12 mouse cellular contexts compared by ENCODE assay signal in genomic region chr7:97392079-97392445, GRCm38 (mm10). TPM values are rescaled to one million over a fixed set of nuclear protein-coding genes. Genes with fewer than 3 reads are reported as not detected.
DNase-seq lines count a peak whose midpoint lies in the region; ATAC-seq lines count a peak whose summit lies in the region.
"Had no signal": no experiment of that assay in that cellular context is flagged by ENCODE, and none has a peak within 500 bp of the region (broad histone marks: within the 10 kb centered on the region; RNA-seq: fewer than 3 reads in every experiment).

No protein-coding gene starts in this region.

- no peaks in the 10 kb centered on the region for H3K27me3 ChIP-seq in forebrain, embryonic 12.5 days
- no peaks in the 10 kb centered on the region for H3K27me3 ChIP-seq in forebrain, embryonic 10.5 days (ENCODE audit: poor library complexity, severe bottlenecking)
- no peaks in the 10 kb centered on the region for H3K27me3 ChIP-seq in kidney, embryonic 16.5 days (ENCODE audit: insufficient read depth, low read length)
- no peaks in the 10 kb centered on the region for H3K27me3 ChIP-seq in neural tube, embryonic 12.5 days (replicated peaks)
- H3K27me3 ChIP-seq: limb, embryonic 15.5 days had no signal

- no peak overlapping the region for H3K4me2 ChIP-seq in forebrain, embryonic 12.5 days
- H3K4me2 ChIP-seq in kidney, embryonic 16.5 days (replicated peaks; ENCODE audit: low read depth, low read length) = no peak overlapping the region
- no peak overlapping the region for H3K4me2 ChIP-seq in neural tube, embryonic 12.5 days (replicated peaks)
- H3K4me2 ChIP-seq: limb, embryonic 15.5 days had no signal

- peaks cover 47% of the 10 kb centered on the region for H3K36me3 ChIP-seq in forebrain, embryonic 12.5 days (replicated peaks)
- H3K36me3 ChIP-seq in forebrain, embryonic 10.5 days (replicated peaks) = peaks cover 70% of the 10 kb centered on the region
- peaks cover 46% of the 10 kb centered on the region for H3K36me3 ChIP-seq in kidney, embryonic 16.5 days (ENCODE audit: insufficient read depth, low read length)
- peaks cover 36% of the 10 kb centered on the region; the same call in 1 of the 2 replicates for H3K36me3 ChIP-seq in neural tube, embryonic 12.5 days

- peak; percentile 6; the same call in 1 of the 2 replicates for ATAC-seq in forebrain, embryonic 12.5 days (ENCODE audit: low FRiP score)
- no peak for ATAC-seq in kidney, embryonic 16.5 days (ENCODE audit: low FRiP score, low TSS enrichment)
- ATAC-seq in neural tube, embryonic 12.5 days (ENCODE audit: low FRiP score, low read depth) = peak; percentile 71

- WGBS in forebrain, embryonic 12.5 days = 86% methylated on average over 6 of the region's 6 CpGs
- WGBS in forebrain, embryonic 10.5 days = 96% methylated on average over 6 of the region's 6 CpGs
- 87% methylated on average over 6 of the region's 6 CpGs for WGBS in kidney, embryonic 16.5 days
- WGBS in neural tube, embryonic 12.5 days = 74% methylated on average over 6 of the region's 6 CpGs

- H3K4me1 ChIP-seq in forebrain, embryonic 12.5 days = no peaks in the 10 kb centered on the region
- H3K4me1 ChIP-seq in forebrain, embryonic 10.5 days = no peaks in the 10 kb centered on the region
- H3K4me1 ChIP-seq in kidney, embryonic 16.5 days (ENCODE audit: insufficient read depth, low read length) = no peaks in the 10 kb centered on the region
- H3K4me1 ChIP-seq in neural tube, embryonic 12.5 days = no peaks in the 10 kb centered on the region
- H3K4me1 ChIP-seq: limb, embryonic 15.5 days had no signal

- H3K9me3 ChIP-seq in forebrain, embryonic 12.5 days = no peaks in the 10 kb centered on the region
- no peaks in the 10 kb centered on the region for H3K9me3 ChIP-seq in forebrain, embryonic 10.5 days
- H3K9me3 ChIP-seq in kidney, embryonic 16.5 days (ENCODE audit: low read length) = no peaks in the 10 kb centered on the region
- H3K9me3 ChIP-seq in neural tube, embryonic 12.5 days = no peaks in the 10 kb centered on the region
- H3K9me3 ChIP-seq: limb, embryonic 15.5 days had no signal

- no peak overlapping the region for H3K4me3 ChIP-seq in forebrain, embryonic 12.5 days (replicated peaks)
- H3K4me3 ChIP-seq in forebrain, embryonic 10.5 days = no peak overlapping the region
- no peak overlapping the region for H3K4me3 ChIP-seq in kidney, embryonic 16.5 days (ENCODE audit: low read length)
- no peak overlapping the region for H3K4me3 ChIP-seq in neural tube, embryonic 12.5 days
- H3K4me3 ChIP-seq: limb, embryonic 15.5 days had no signal

- DNase-seq in forebrain, embryonic 10.5 days (ENCODE audit: extremely low spot score, low spot score) = no peak
- peak; percentile 55 for DNase-seq in kidney, adult 9 months
- DNase-seq in neural tube, embryonic 10.5 days (ENCODE audit: extremely low spot score, low spot score) = no peak
- no peak for DNase-seq in frontal cortex, postnatal 36 days (ENCODE audit: low spot score in 2 of 2)
- DNase-seq in liver = no peak
- DNase-seq: adrenal gland, postnatal 36 days; gastrocnemius, postnatal 10 days; right cerebral cortex, postnatal 4 days had no signal

- H3K9ac ChIP-seq in forebrain, embryonic 12.5 days = no peak overlapping the region
- H3K9ac ChIP-seq in kidney, embryonic 16.5 days (replicated peaks; ENCODE audit: low read length) = no peak overlapping the region
- H3K9ac ChIP-seq in neural tube, embryonic 12.5 days = no peak overlapping the region
- H3K9ac ChIP-seq: limb, embryonic 15.5 days had no signal

- H3K27ac ChIP-seq in forebrain, embryonic 12.5 days = peak overlapping the region; percentile 61; the same call in 1 of the 2 replicates
- no peak overlapping the region for H3K27ac ChIP-seq in forebrain, embryonic 10.5 days
- no peak overlapping the region for H3K27ac ChIP-seq in kidney, embryonic 16.5 days (ENCODE audit: low read length)
- no peak overlapping the region for H3K27ac ChIP-seq in neural tube, embryonic 12.5 days
- H3K27ac ChIP-seq: limb, embryonic 15.5 days had no signal

RNA-seq across cellular contexts. Expression of gene Ndufc2, which starts 7.7 kb away (rescaled TPM):
- polyA plus RNA-seq in forebrain, embryonic 12.5 days (2016; fragmentation: Nextera tagmentation; extraction: Ambion mirVana) = 392 and 393 TPM in 2 replicates
- polyA plus RNA-seq in forebrain, embryonic 10.5 days (2016; fragmentation: Nextera tagmentation; extraction: Ambion mirVana) = 320 and 327 TPM in 2 replicates
- polyA plus RNA-seq in kidney, embryonic 16.5 days (2015; fragmentation: Nextera tagmentation; extraction: Ambion mirVana) = 324 and 325 TPM in 2 replicates
- 399 and 400 TPM in 2 replicates for polyA plus RNA-seq in neural tube, embryonic 12.5 days (2016; fragmentation: Nextera tagmentation; extraction: Ambion mirVana)

RNA-seq across cellular contexts. Expression of gene Alg8, which starts 20.7 kb away (rescaled TPM):
- polyA plus RNA-seq in forebrain, embryonic 12.5 days (2016; fragmentation: Nextera tagmentation; extraction: Ambion mirVana) = 35.4 and 36.4 TPM in 2 replicates
- 56.2 and 61.3 TPM in 2 replicates for polyA plus RNA-seq in forebrain, embryonic 10.5 days (2016; fragmentation: Nextera tagmentation; extraction: Ambion mirVana)
- 43.6 and 49.3 TPM in 2 replicates for polyA plus RNA-seq in kidney, embryonic 16.5 days (2015; fragmentation: Nextera tagmentation; extraction: Ambion mirVana)
- polyA plus RNA-seq in neural tube, embryonic 12.5 days (2016; fragmentation: Nextera tagmentation; extraction: Ambion mirVana) = 25.1 and 27.1 TPM in 2 replicates

RNA-seq across cellular contexts. Expression of gene Thrsp, which starts 25.5 kb away (rescaled TPM):
- 0.34 and 0.50 TPM in 2 replicates for polyA plus RNA-seq in forebrain, embryonic 12.5 days (2016; fragmentation: Nextera tagmentation; extraction: Ambion mirVana)
- polyA plus RNA-seq in forebrain, embryonic 10.5 days (2016; fragmentation: Nextera tagmentation; extraction: Ambion mirVana) = 0.23 and 0.32 TPM in 2 replicates
- polyA plus RNA-seq in kidney, embryonic 16.5 days (2015; fragmentation: Nextera tagmentation; extraction: Ambion mirVana) = 0.81 and 1.2 TPM in 2 replicates
- 0.48 and 0.68 TPM in 2 replicates for polyA plus RNA-seq in neural tube, embryonic 12.5 days (2016; fragmentation: Nextera tagmentation; extraction: Ambion mirVana)

RNA-seq across cellular contexts. Expression of gene Kctd14, which starts 59.1 kb away (rescaled TPM):
- 1.3 and 2.0 TPM in 2 replicates for polyA plus RNA-seq in forebrain, embryonic 12.5 days (2016; fragmentation: Nextera tagmentation; extraction: Ambion mirVana)
- polyA plus RNA-seq in forebrain, embryonic 10.5 days (2016; fragmentation: Nextera tagmentation; extraction: Ambion mirVana) = 0.33 and 0.40 TPM in 2 replicates
- polyA plus RNA-seq in kidney, embryonic 16.5 days (2015; fragmentation: Nextera tagmentation; extraction: Ambion mirVana) = 1.2 and 1.4 TPM in 2 replicates
- 2.0 TPM in 2 replicates for polyA plus RNA-seq in neural tube, embryonic 12.5 days (2016; fragmentation: Nextera tagmentation; extraction: Ambion mirVana)

RNA-seq across cellular contexts. Expression of gene Kctd21, which starts 59.9 kb away (rescaled TPM):
- polyA plus RNA-seq in forebrain, embryonic 12.5 days (2016; fragmentation: Nextera tagmentation; extraction: Ambion mirVana) = 4.3 and 5.2 TPM in 2 replicates
- 3.7 and 3.9 TPM in 2 replicates for polyA plus RNA-seq in forebrain, embryonic 10.5 days (2016; fragmentation: Nextera tagmentation; extraction: Ambion mirVana)
- polyA plus RNA-seq in kidney, embryonic 16.5 days (2015; fragmentation: Nextera tagmentation; extraction: Ambion mirVana) = 4.7 and 5.4 TPM in 2 replicates
- 6.8 and 7.0 TPM in 2 replicates for polyA plus RNA-seq in neural tube, embryonic 12.5 days (2016; fragmentation: Nextera tagmentation; extraction: Ambion mirVana)
